Mouse (Mus musculus): Measurements from ENCODE around the gene Mobp.

GRCm38 (mm10) chr9:120110211-120111018 is 39.1 kb upstream of the Mobp start, which contains the start of gene Slc25a38:
- TF ChIP-seq CTCF (conservative IDR thresholded peaks at IDR 0.05; ENCODE audit: low read length) (peak; percentile 81), NANOG (IDR thresholded peaks at IDR 0.05; ENCODE audit: borderline replicate concordance, low read length) (no peak), POU5F1 (IDR thresholded peaks at IDR 0.05; ENCODE audit: borderline replicate concordance, low read length) (no peak)
